Mouse (Mus musculus): ENCODE data around the gene Galnt18.

DNA sequence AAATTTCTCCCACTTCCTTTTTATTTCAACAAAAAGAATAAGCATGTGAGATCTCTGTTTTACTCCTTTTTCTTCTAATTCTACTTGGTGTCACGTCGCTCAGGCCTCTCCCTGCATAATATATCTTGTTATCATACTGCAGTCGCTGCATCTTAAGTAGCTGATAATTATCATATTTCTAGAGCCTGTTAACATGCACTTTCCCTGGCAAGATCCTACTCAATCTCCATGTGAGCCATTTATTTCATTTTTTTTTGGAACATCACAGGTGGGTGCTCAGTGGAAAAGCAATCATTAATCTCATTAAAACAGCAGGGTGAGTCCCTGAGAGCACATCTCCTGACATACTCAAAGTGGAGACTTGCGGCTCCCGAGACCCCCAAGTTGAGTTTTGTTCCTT is 143.3 kb downstream of the Galnt18 start:
- TF ChIP-seq POLR2A (IDR thresholded peaks at IDR 0.05; ENCODE audit: low read depth, low read length) (no peak), CTCF (IDR thresholded peaks at IDR 0.05; ENCODE audit: extremely low read depth, insufficient read depth, insufficient read length, insufficient replicate concordance) (no peak)

Measured in spleen, adult 2 months (tissue).